Mouse (Mus musculus): ENCODE measurements around the gene Ccr7. TPM values are rescaled to one million over a fixed set of nuclear protein-coding genes. Genes with fewer than 3 reads are reported as not detected.
A peak's percentile ranks its signal among the peaks of the same experiment; 100 is the strongest.

Gene Ccr7
- total and polyA plus RNA-seq, 3 experiments, result 203 to 306 (median 241) TPM

- TF ChIP-seq MYC (IDR thresholded peaks at IDR 0.05; ENCODE audit: low read depth, low read length), result peak; percentile 98
- peak; percentile 38 for TF ChIP-seq HCFC1 (IDR thresholded peaks at IDR 0.05; ENCODE audit: low read depth, low read length)
- TF ChIP-seq SMC3 (IDR thresholded peaks at IDR 0.05; ENCODE audit: low read depth, low read length), result peak; percentile 51
- TF ChIP-seq USF1 (IDR thresholded peaks at IDR 0.05; ENCODE audit: low read depth, low read length), result no peak; the same call in 1 of the 2 replicates
- TF ChIP-seq NELFE (IDR thresholded peaks at IDR 0.05; ENCODE audit: low read depth, low read length), result peak; percentile 62
- peak; percentile 94 for TF ChIP-seq EP300 (IDR thresholded peaks at IDR 0.05; ENCODE audit: low read length)
- no peak for TF ChIP-seq POLR2A (IDR thresholded peaks at IDR 0.05; ENCODE audit: low read depth, low read length)
- TF ChIP-seq GABPA (IDR thresholded peaks at IDR 0.05; ENCODE audit: insufficient replicate concordance, low read depth, low read length), result no peak
- TF ChIP-seq NRF1 (IDR thresholded peaks at IDR 0.05; ENCODE audit: low read depth, low read length), result peak; percentile 24
- TF ChIP-seq CHD2 (IDR thresholded peaks at IDR 0.05; ENCODE audit: low read length), result peak; percentile 96
- no peak for TF ChIP-seq PAX5 (IDR thresholded peaks at IDR 0.05; ENCODE audit: low read length)
- TF ChIP-seq RAD21 (IDR thresholded peaks at IDR 0.05; ENCODE audit: low read depth, low read length), result peak; percentile 31
- TF ChIP-seq E2F4 (IDR thresholded peaks at IDR 0.05; ENCODE audit: insufficient replicate concordance, low read depth, low read length), result 0 out of 2 replicates have a peak, but pooled peaks have one; percentile 51
- TF ChIP-seq TBP (conservative IDR thresholded peaks at IDR 0.05; ENCODE audit: low read depth, low read length), result peak; percentile 60
- peak; percentile 1; the same call in 1 of the 2 replicates for TF ChIP-seq ZC3H11A (IDR thresholded peaks at IDR 0.05; ENCODE audit: low read depth, low read length)
Measured at GRCm38 (mm10) chr11:99170547-99171267, 15.8 kb upstream of the Ccr7 start (continued).

- no peaks in the 10 kb centered on the region for H3K79me2 ChIP-seq (replicated peaks; ENCODE audit: control insufficient read depth, extremely low read depth, insufficient read depth, poor library complexity, severe bottlenecking)
- TF ChIP-seq ZKSCAN1 (IDR thresholded peaks at IDR 0.05; ENCODE audit: borderline replicate concordance, low read depth, low read length) (peak; percentile 94), MXI1 (IDR thresholded peaks at IDR 0.05; ENCODE audit: low read depth, low read length) (no peak)
- H3K9me3 ChIP-seq (replicated peaks; ENCODE audit: low read length), result peaks cover 18% of the 10 kb centered on the region
- H3K4me1 ChIP-seq (ENCODE audit: control insufficient read depth in 1 of 2, insufficient read depth in 2 of 2), result peaks cover 21 to 67% of the 10 kb centered on the region in 2 experiments
- peak overlapping the region; percentile 48; the same call in 1 of the 2 replicates for H3K9ac ChIP-seq (ENCODE audit: insufficient read depth, low read depth)
- peak overlapping the region; percentile 100 for H3K27ac ChIP-seq (ENCODE audit: insufficient read depth, low read depth)
- peak overlapping the region; percentile 68 for H3K4me2 ChIP-seq (ENCODE audit: insufficient read depth, low read depth, poor library complexity, severe bottlenecking)
- H3K27me3 ChIP-seq (replicated peaks), result no peaks in the 10 kb centered on the region
- no peak for DNase-seq (ENCODE audit: extremely low read depth)
- peaks cover 16 to 20% of the 10 kb centered on the region in 2 experiments for H3K36me3 ChIP-seq (replicated peaks in 1 of 2; ENCODE audit: control insufficient read depth in 1 of 2, insufficient read depth in 1 of 2, low read length in 1 of 2)
- in situ Hi-C loops (cut with MboI; ENCODE audit: low pct_ligation_motif_present, low pct_unique_long_range_greater_than_20kb, low sequenced_read_pairs) (loop anchor here (5.0 kb wide), 1 partner anchor 77 kb away; no protein-coding TSS in a partner anchor), dilution Hi-C loops (cut with MboI; ENCODE audit: extremely low pct_ligation_motif_present, extremely low pct_unique_long_range_greater_than_20kb, low sequenced_read_pairs) (no loop called here)
- H3K4me3 ChIP-seq (replicated peaks in 1 of 3; ENCODE audit: low read depth in 2 of 3, low read length in 2 of 3, poor library complexity in 1 of 3), result peak overlapping the region in 1 of 3 experiments; percentile 17
Measured at GRCm38 (mm10) chr11:99170005-99170404, 15.1 kb upstream of the Ccr7 start.

GRCm38 (mm10) chr11:99169438-99169837 is 14.6 kb upstream of the Ccr7 start:
- peak overlapping the region; percentile 59 for H3K27ac ChIP-seq (ENCODE audit: insufficient read depth, low read depth)
- H3K36me3 ChIP-seq (replicated peaks in 1 of 2; ENCODE audit: control insufficient read depth in 1 of 2, insufficient read depth in 1 of 2, low read length in 1 of 2), result peaks cover 16 to 20% of the 10 kb centered on the region in 2 experiments
- no peak overlapping the region for H3K4me3 ChIP-seq (replicated peaks in 1 of 3; ENCODE audit: low read depth in 2 of 3, low read length in 2 of 3, poor library complexity in 1 of 3)
- 0 out of 2 replicates have a peak overlapping the region, but pooled peaks have one; percentile 4 for H3K4me2 ChIP-seq (ENCODE audit: insufficient read depth, low read depth, poor library complexity, severe bottlenecking)
- TF ChIP-seq TBP (conservative IDR thresholded peaks at IDR 0.05; ENCODE audit: low read depth, low read length) (peak; percentile 71; the same call in 1 of the 2 replicates), ZMIZ1 (IDR thresholded peaks at IDR 0.05; ENCODE audit: low read depth, low read length) (no peak), POLR2A (IDR thresholded peaks at IDR 0.05; ENCODE audit: low read depth, low read length) (peak; percentile 36; the same call in 1 of the 2 replicates), ZNF384 (IDR thresholded peaks at IDR 0.05; ENCODE audit: low read depth, low read length) (no peak), EP300 (IDR thresholded peaks at IDR 0.05; ENCODE audit: low read length) (peak; percentile 33; the same call in 1 of the 2 replicates), CTCF (conservative IDR thresholded peaks at IDR 0.05 in 1 of 2, IDR thresholded peaks at IDR 0.05 in 1 of 2; ENCODE audit: low read depth in 2 of 2, low read length in 2 of 2) (0 out of 4 replicates have a peak, but pooled peaks of 1 of the 2 experiments have one; percentile 17), ETS1 (conservative IDR thresholded peaks at IDR 0.05; ENCODE audit: low read depth, low read length) (peak; percentile 18; the same call in 1 of the 2 replicates), SIN3A (IDR thresholded peaks at IDR 0.05; ENCODE audit: low read length) (no peak), RCOR1 (conservative IDR thresholded peaks at IDR 0.05; ENCODE audit: low read depth, low read length) (no peak), ZC3H11A (IDR thresholded peaks at IDR 0.05; ENCODE audit: low read depth, low read length) (no peak), BHLHE40 (IDR thresholded peaks at IDR 0.05; ENCODE audit: low read depth, low read length) (peak; percentile 32; the same call in 1 of the 2 replicates)
- peaks cover 21 to 73% of the 10 kb centered on the region in 2 experiments for H3K4me1 ChIP-seq (ENCODE audit: control insufficient read depth in 1 of 2, insufficient read depth in 2 of 2)
- DNase-seq (ENCODE audit: extremely low read depth), result no peak
- dilution Hi-C loops (cut with MboI; ENCODE audit: extremely low pct_ligation_motif_present, extremely low pct_unique_long_range_greater_than_20kb, low sequenced_read_pairs) (no loop called here), in situ Hi-C loops (cut with MboI; ENCODE audit: low pct_ligation_motif_present, low pct_unique_long_range_greater_than_20kb, low sequenced_read_pairs) (no loop called here)
- H3K9ac ChIP-seq (ENCODE audit: insufficient read depth, low read depth), result no peak overlapping the region
- H3K27me3 ChIP-seq (replicated peaks), result no peaks in the 10 kb centered on the region
- no peaks in the 10 kb centered on the region for H3K79me2 ChIP-seq (replicated peaks; ENCODE audit: control insufficient read depth, extremely low read depth, insufficient read depth, poor library complexity, severe bottlenecking)
- H3K9me3 ChIP-seq (replicated peaks; ENCODE audit: low read length), result peaks cover 18% of the 10 kb centered on the region
